Comparison of ENCODE assay signal across 17 mouse cellular contexts in genomic region chr3:109254001-109254630, GRCm38 (mm10).
A peak's percentile ranks its signal among the peaks of the same experiment; 100 is the strongest.
DNase-seq lines count a peak whose midpoint lies in the region; ATAC-seq and TF ChIP-seq lines count a peak whose summit lies in the region.
"Had no signal": no experiment of that assay in that cellular context is flagged by ENCODE, and none has a peak within 500 bp of the region (broad histone marks: within the 10 kb centered on the region; RNA-seq: fewer than 3 reads in every experiment).

No protein-coding gene starts in this region.

- no peak for TF ChIP-seq EP300 in MEL (IDR thresholded peaks at IDR 0.05; ENCODE audit: low read depth in 1 of 2, low read length in 2 of 2)

- H3K27ac ChIP-seq in hindbrain, postnatal 0 days, result no peak overlapping the region
- no peak overlapping the region for H3K27ac ChIP-seq in hindbrain, embryonic 16.5 days (ENCODE audit: low read depth, low read length)
- H3K27ac ChIP-seq in MEL (ENCODE audit: control insufficient read depth, low read depth, low read length), result no peak overlapping the region
- H3K27ac ChIP-seq in brown adipose tissue, adult 24 weeks (replicated peaks; ENCODE audit: low read depth, low read length), result peak overlapping the region; percentile 83
- H3K27ac ChIP-seq: forebrain, embryonic 10.5 days; hindbrain, embryonic 13.5 days; left cerebral cortex, adult 2 months; lung, embryonic 15.5 days; midbrain, embryonic 12.5 days; stomach, embryonic 15.5 days had no signal

- no peaks in the 10 kb centered on the region for H3K79me2 ChIP-seq in MEL (ENCODE audit: control insufficient read depth, insufficient read depth, low read length, poor library complexity)

- no peak overlapping the region for H3K9ac ChIP-seq in hindbrain, postnatal 0 days (replicated peaks; ENCODE audit: low read length)
- H3K9ac ChIP-seq in hindbrain, embryonic 16.5 days (ENCODE audit: low read depth, low read length), result no peak overlapping the region
- H3K9ac ChIP-seq in MEL (ENCODE audit: control insufficient read depth, low read depth, low read length, poor library complexity, severe bottlenecking), result no peak overlapping the region
- H3K9ac ChIP-seq: hindbrain, embryonic 13.5 days; lung, embryonic 15.5 days; midbrain, embryonic 12.5 days; stomach, embryonic 15.5 days had no signal

- no peak overlapping the region for H3K4me2 ChIP-seq in hindbrain, postnatal 0 days (ENCODE audit: low read depth, low read length)
- no peak overlapping the region for H3K4me2 ChIP-seq in hindbrain, embryonic 16.5 days (ENCODE audit: low read length)
- H3K4me2 ChIP-seq: hindbrain, embryonic 13.5 days; lung, embryonic 15.5 days; midbrain, embryonic 12.5 days; stomach, embryonic 15.5 days had no signal

- DNase-seq in hindbrain, postnatal 0 days (ENCODE audit: low spot score), result no peak
- peak; percentile 17 for DNase-seq in MEL (ENCODE audit: low read depth, low spot score)
- no peak for DNase-seq in left cerebral cortex, postnatal 4 days
- DNase-seq in cerebellum, adult 11 months, result no peak
- no peak for DNase-seq in kidney, postnatal 10 days
- DNase-seq: cerebellum, adult 9-11 months; gastrocnemius, postnatal 36 days; kidney, adult 18-20 months had no signal

- TF ChIP-seq CTCF in hindbrain, postnatal 0 days (IDR thresholded peaks at IDR 0.05; ENCODE audit: low read depth), result no peak
- no peak for TF ChIP-seq CTCF in MEL (IDR thresholded peaks at IDR 0.05 in 2 of 3, conservative IDR thresholded peaks at IDR 0.05 in 1 of 3; ENCODE audit: control insufficient read depth in 1 of 3, insufficient read depth in 1 of 3, low read depth in 2 of 3, low read length in 3 of 3, poor library complexity in 1 of 3, severe bottlenecking in 1 of 3)

- no peak for TF ChIP-seq POLR2A in MEL (IDR thresholded peaks at IDR 0.05; ENCODE audit: control insufficient read depth in 1 of 2, insufficient read depth in 1 of 2, low read depth in 1 of 2, low read length in 2 of 2, poor library complexity in 1 of 2)

- no peaks in the 10 kb centered on the region for H3K27me3 ChIP-seq in hindbrain, postnatal 0 days (ENCODE audit: insufficient read depth, low read length)
- no peaks in the 10 kb centered on the region for H3K27me3 ChIP-seq in hindbrain, embryonic 16.5 days (replicated peaks; ENCODE audit: control insufficient read depth, insufficient read depth, low read length)
- no peaks in the 10 kb centered on the region for H3K27me3 ChIP-seq in MEL (ENCODE audit: control insufficient read depth in 1 of 2, insufficient read depth in 2 of 2, low read length in 2 of 2)
- H3K27me3 ChIP-seq: hindbrain, embryonic 13.5 days; lung, embryonic 15.5 days; midbrain, embryonic 12.5 days; stomach, embryonic 15.5 days had no signal

- 0 out of 2 replicates have a peak, but pooled peaks have one; percentile 18 for ATAC-seq in hindbrain, postnatal 0 days
- ATAC-seq in hindbrain, embryonic 16.5 days, result no peak
- 0 out of 2 replicates have a peak, but pooled peaks have one; percentile 6 for ATAC-seq in megakaryocyte progenitor cell, adult 5-6 weeks (replicated peaks; ENCODE audit: poor library complexity)

- WGBS in hindbrain, postnatal 0 days, result 62% methylated on average over 9 of the region's 9 CpGs
- WGBS in hindbrain, embryonic 16.5 days, result 67% methylated on average over 9 of the region's 9 CpGs

- H3K36me3 ChIP-seq in hindbrain, postnatal 0 days (ENCODE audit: insufficient read depth, low read length), result no peaks in the 10 kb centered on the region
- no peaks in the 10 kb centered on the region for H3K36me3 ChIP-seq in hindbrain, embryonic 16.5 days (ENCODE audit: control insufficient read depth, insufficient read depth, low read length)
- no peaks in the 10 kb centered on the region for H3K36me3 ChIP-seq in MEL (ENCODE audit: control insufficient read depth in 1 of 2, insufficient read depth in 2 of 2, low read length in 2 of 2)
- H3K36me3 ChIP-seq: forebrain, embryonic 10.5 days; hindbrain, embryonic 13.5 days; lung, embryonic 15.5 days; midbrain, embryonic 12.5 days; stomach, embryonic 15.5 days had no signal

- no peak overlapping the region for H3K4me3 ChIP-seq in hindbrain, postnatal 0 days (ENCODE audit: low read length)
- H3K4me3 ChIP-seq in hindbrain, embryonic 16.5 days (ENCODE audit: low read length), result no peak overlapping the region
- H3K4me3 ChIP-seq in MEL (ENCODE audit: control insufficient read depth in 1 of 2, insufficient read depth in 1 of 2, low read depth in 2 of 2, low read length in 2 of 2), result no peak overlapping the region
- H3K4me3 ChIP-seq in brown adipose tissue, adult 24 weeks (ENCODE audit: insufficient read depth, low read depth, low read length), result no peak overlapping the region
- H3K4me3 ChIP-seq: forebrain, embryonic 10.5 days; hindbrain, embryonic 13.5 days; left cerebral cortex, adult 2 months; lung, embryonic 15.5 days; midbrain, embryonic 12.5 days; stomach, embryonic 15.5 days had no signal

- H3K9me3 ChIP-seq in hindbrain, postnatal 0 days (ENCODE audit: low read length), result no peaks in the 10 kb centered on the region
- no peaks in the 10 kb centered on the region for H3K9me3 ChIP-seq in hindbrain, embryonic 16.5 days (ENCODE audit: control insufficient read depth, low read length)
- H3K9me3 ChIP-seq in MEL (replicated peaks; ENCODE audit: insufficient read depth, low read length), result no peaks in the 10 kb centered on the region
- H3K9me3 ChIP-seq: forebrain, embryonic 10.5 days; hindbrain, embryonic 13.5 days; lung, embryonic 15.5 days; midbrain, embryonic 12.5 days; stomach, embryonic 15.5 days had no signal

- intact Hi-C loops in left cerebral cortex, postnatal 4 days (cut with DNase I), result loop anchor here (2.0 kb wide), 1 partner anchor 17 kb away; no protein-coding TSS in a partner anchor

- TF ChIP-seq RAD21 in MEL (IDR thresholded peaks at IDR 0.05; ENCODE audit: low read depth, low read length), result no peak

- H3K4me1 ChIP-seq in hindbrain, postnatal 0 days (ENCODE audit: insufficient read depth, low read length), result no peaks in the 10 kb centered on the region
- H3K4me1 ChIP-seq in hindbrain, embryonic 16.5 days (ENCODE audit: control insufficient read depth, insufficient read depth, low read depth, low read length), result no peaks in the 10 kb centered on the region
- peaks cover 0 to 6% of the 10 kb centered on the region in 2 experiments; a peak in 1 of 4 replicates for H3K4me1 ChIP-seq in MEL (ENCODE audit: control insufficient read depth in 1 of 2, insufficient read depth in 2 of 2, low read length in 2 of 2)
- H3K4me1 ChIP-seq in brown adipose tissue, adult 24 weeks (ENCODE audit: control insufficient read depth, insufficient read depth, insufficient read length, low read length), result peaks cover 28% of the 10 kb centered on the region
- H3K4me1 ChIP-seq: hindbrain, embryonic 13.5 days; lung, embryonic 15.5 days; midbrain, embryonic 12.5 days; stomach, embryonic 15.5 days had no signal

TF ChIP-seq in MEL, 35 proteins besides CTCF, POLR2A, EP300 and RAD21:
- no peak for TF ChIP-seq UBTF (IDR thresholded peaks at IDR 0.05; ENCODE audit: borderline replicate concordance, insufficient read depth, low read depth, low read length)
- peak; percentile 56; the same call in 1 of the 2 replicates for TF ChIP-seq ZNF384 (IDR thresholded peaks at IDR 0.05; ENCODE audit: low read depth, low read length)
